In the genomic region with DNA sequence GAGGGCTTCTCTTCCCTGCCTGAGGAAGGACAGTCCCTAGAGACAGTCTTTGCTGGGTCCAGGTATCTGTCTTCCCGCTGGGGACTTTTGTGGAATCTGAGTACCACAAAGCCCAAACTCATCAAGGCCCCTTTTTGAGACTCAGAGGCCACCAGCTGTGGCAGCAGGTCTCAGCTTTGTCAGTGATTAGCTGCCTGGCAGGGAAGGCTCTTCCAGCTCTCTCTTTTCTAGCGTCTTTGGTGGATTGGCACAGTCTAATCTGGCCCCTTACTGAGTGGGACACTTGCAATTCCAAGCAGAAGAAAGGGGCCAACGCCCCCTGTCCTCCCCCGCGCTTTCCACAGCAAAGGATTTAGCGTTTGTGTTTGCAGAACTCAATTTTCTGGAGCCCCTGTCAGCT, we compare ENCODE assay signal across 12 mouse cellular contexts.
DNase-seq lines count a peak whose midpoint lies in the region; ATAC-seq lines count a peak whose summit lies in the region.
"Had no signal": no experiment of that assay in that cellular context is flagged by ENCODE, and none has a peak within 500 bp of the region (broad histone marks: within the 10 kb centered on the region; RNA-seq: fewer than 3 reads in every experiment).

No protein-coding gene starts in this region.

- no peaks in the 10 kb centered on the region for H3K9me3 ChIP-seq in forebrain, embryonic 10.5 days
- no peaks in the 10 kb centered on the region for H3K9me3 ChIP-seq in forebrain, embryonic 16.5 days (ENCODE audit: control insufficient read depth, low read length)
- H3K9me3 ChIP-seq in hindbrain, embryonic 12.5 days (replicated peaks): no peaks in the 10 kb centered on the region
- H3K9me3 ChIP-seq in midbrain, embryonic 16.5 days (replicated peaks; ENCODE audit: control insufficient read depth, low read length, poor library complexity, severe bottlenecking): no peaks in the 10 kb centered on the region
- H3K9me3 ChIP-seq: embryonic facial prominence, embryonic 12.5 days; intestine, embryonic 15.5 days; liver, embryonic 12.5 days had no signal

- H3K9ac ChIP-seq in forebrain, embryonic 16.5 days (replicated peaks; ENCODE audit: low read depth, low read length): no peak overlapping the region
- H3K9ac ChIP-seq in hindbrain, embryonic 12.5 days: no peak overlapping the region
- no peak overlapping the region for H3K9ac ChIP-seq in midbrain, embryonic 16.5 days (ENCODE audit: low read depth, low read length)
- H3K9ac ChIP-seq: embryonic facial prominence, embryonic 12.5 days; intestine, embryonic 15.5 days; liver, embryonic 12.5 days had no signal

- no peak for ATAC-seq in forebrain, embryonic 16.5 days
- ATAC-seq in hindbrain, embryonic 12.5 days (ENCODE audit: low FRiP score): no peak
- ATAC-seq in midbrain, embryonic 16.5 days: no peak
- ATAC-seq: intestine, embryonic 15.5 days; liver, embryonic 12.5 days had no signal

- peaks cover 46% of the 10 kb centered on the region for H3K27me3 ChIP-seq in forebrain, embryonic 10.5 days (ENCODE audit: poor library complexity, severe bottlenecking)
- no peaks in the 10 kb centered on the region for H3K27me3 ChIP-seq in forebrain, embryonic 16.5 days (replicated peaks; ENCODE audit: control insufficient read depth, insufficient read depth, low read length)
- H3K27me3 ChIP-seq in hindbrain, embryonic 12.5 days: no peaks in the 10 kb centered on the region
- no peaks in the 10 kb centered on the region for H3K27me3 ChIP-seq in midbrain, embryonic 16.5 days (ENCODE audit: control insufficient read depth, insufficient read depth, low read depth, low read length)
- H3K27me3 ChIP-seq: embryonic facial prominence, embryonic 12.5 days; intestine, embryonic 15.5 days had no signal

- H3K4me2 ChIP-seq in forebrain, embryonic 16.5 days (ENCODE audit: low read length): no peak overlapping the region
- H3K4me2 ChIP-seq in hindbrain, embryonic 12.5 days (replicated peaks): peak overlapping the region; percentile 8; the same call in 1 of the 2 replicates
- H3K4me2 ChIP-seq in midbrain, embryonic 16.5 days (ENCODE audit: low read length): peak overlapping the region; percentile 30
- H3K4me2 ChIP-seq: embryonic facial prominence, embryonic 12.5 days; intestine, embryonic 15.5 days; liver, embryonic 12.5 days had no signal

- DNase-seq in forebrain, embryonic 10.5 days (ENCODE audit: extremely low spot score, low spot score): peak; percentile 37
- DNase-seq in ZHBTc4 (ENCODE audit: low read depth, low spot score): peak; percentile 32
- DNase-seq in lung, adult 18-20 months: no peak
- DNase-seq in spleen, postnatal 4 days (ENCODE audit: low spot score in 2 of 2): no peak
- DNase-seq: adrenal gland, postnatal 10 days; lung, postnatal 14 days had no signal

- peaks cover 59% of the 10 kb centered on the region for H3K4me1 ChIP-seq in forebrain, embryonic 10.5 days
- peaks cover 10% of the 10 kb centered on the region for H3K4me1 ChIP-seq in forebrain, embryonic 16.5 days (replicated peaks; ENCODE audit: control insufficient read depth, insufficient read depth, low read length)
- H3K4me1 ChIP-seq in hindbrain, embryonic 12.5 days: peaks cover 16% of the 10 kb centered on the region
- peaks cover 15% of the 10 kb centered on the region for H3K4me1 ChIP-seq in midbrain, embryonic 16.5 days (ENCODE audit: control insufficient read depth, insufficient read depth, low read length)
- H3K4me1 ChIP-seq: intestine, embryonic 15.5 days; liver, embryonic 12.5 days had no signal

- H3K4me3 ChIP-seq in forebrain, embryonic 10.5 days: peak overlapping the region; percentile 22
- H3K4me3 ChIP-seq in forebrain, embryonic 16.5 days (replicated peaks; ENCODE audit: low read length): no peak overlapping the region
- no peak overlapping the region for H3K4me3 ChIP-seq in hindbrain, embryonic 12.5 days
- no peak overlapping the region for H3K4me3 ChIP-seq in midbrain, embryonic 16.5 days (ENCODE audit: low read depth, low read length)
- H3K4me3 ChIP-seq: embryonic facial prominence, embryonic 12.5 days; intestine, embryonic 15.5 days; liver, embryonic 12.5 days had no signal

- 5% methylated on average over 6 of the region's 6 CpGs for WGBS in forebrain, embryonic 10.5 days
- 4% methylated on average over 6 of the region's 6 CpGs for WGBS in forebrain, embryonic 16.5 days
- 3% methylated on average over 6 of the region's 6 CpGs for whole genome bisulfite sequencing in hindbrain, embryonic 12.5 days
- 4% methylated on average over 6 of the region's 6 CpGs for WGBS in midbrain, embryonic 16.5 days

- H3K36me3 ChIP-seq in forebrain, embryonic 10.5 days (replicated peaks): no peaks in the 10 kb centered on the region
- no peaks in the 10 kb centered on the region for H3K36me3 ChIP-seq in forebrain, embryonic 16.5 days (ENCODE audit: control insufficient read depth, insufficient read depth)
- H3K36me3 ChIP-seq in hindbrain, embryonic 12.5 days: no peaks in the 10 kb centered on the region
- no peaks in the 10 kb centered on the region for H3K36me3 ChIP-seq in midbrain, embryonic 16.5 days (ENCODE audit: control insufficient read depth, insufficient read depth, low read length)
- H3K36me3 ChIP-seq: embryonic facial prominence, embryonic 12.5 days; intestine, embryonic 15.5 days; liver, embryonic 12.5 days had no signal

- 0 out of 2 replicates have a peak overlapping the region, but pooled peaks have one; percentile 35 for H3K27ac ChIP-seq in forebrain, embryonic 10.5 days
- H3K27ac ChIP-seq in forebrain, embryonic 16.5 days (ENCODE audit: low read length): no peak overlapping the region
- H3K27ac ChIP-seq in hindbrain, embryonic 12.5 days: no peak overlapping the region
- H3K27ac ChIP-seq in midbrain, embryonic 16.5 days (ENCODE audit: low read length): no peak overlapping the region
- H3K27ac ChIP-seq: embryonic facial prominence, embryonic 12.5 days; intestine, embryonic 15.5 days; liver, embryonic 12.5 days had no signal

Comparison
In these comparisons a context has a peak if more than half of its experiments do, and no peak if none do; other contexts are left out.
1. DNase-seq: peak in forebrain, embryonic 10.5 days (single experiment) and ZHBTc4 (single experiment); none in lung, adult 18-20 months (0 of 2) and spleen, postnatal 4 days (0 of 2).